Mouse (Mus musculus) C2C12 (cell line): ENCODE measurements around the gene Psmf1. TPM values are rescaled to one million over a fixed set of nuclear protein-coding genes. Genes with fewer than 3 reads are reported as not detected.

Experiments used
- H3K27me3 ChIP-seq: one replicate; pipeline ENCODE4 v1.6.1; 2011; ENCODE audit not compliant: control insufficient read depth, insufficient read depth, insufficient read length
- H3K36me3 ChIP-seq: one replicate; pipeline ENCODE4 v1.6.1; 2011; ENCODE audit not compliant: control insufficient read depth, insufficient read depth
- H3K4me3 ChIP-seq: one replicate; pipeline ENCODE4 v1.5.1; 2011; ENCODE audit warnings: mild to moderate bottlenecking, control low read depth; ENCODE audit not compliant: poor library complexity, insufficient read depth, severe bottlenecking
- H3K79me2 ChIP-seq: one replicate; pipeline ENCODE4 v1.6.1; 2011; ENCODE audit not compliant: control insufficient read depth, insufficient read depth
- H3K79me3 ChIP-seq: one replicate; pipeline ENCODE4 v1.6.1; 2011; ENCODE audit warnings: low read depth, control low read depth
- H3ac ChIP-seq: one replicate; pipeline ENCODE3; 2011; ENCODE audit warnings: low read depth; ENCODE audit not compliant: control insufficient read depth, insufficient read length
- CEBPB ChIP-seq: IDR thresholded peaks from one replicate; pipeline ENCODE4 v1.6.1; 2011; ENCODE audit warnings: low read depth, mild to moderate bottlenecking, control low read depth, moderate library complexity
- CTCF ChIP-seq: IDR thresholded peaks from one replicate; pipeline ENCODE4 v1.5.1; 2011; ENCODE audit not compliant: control insufficient read depth, insufficient read depth, insufficient read length
- FOSL1 ChIP-seq: IDR thresholded peaks from one replicate; pipeline ENCODE4 v1.8.0; 2011; ENCODE audit warnings: mild to moderate bottlenecking, low read length; ENCODE audit not compliant: poor library complexity, insufficient read depth, severe bottlenecking
- MAX ChIP-seq: IDR thresholded peaks from one replicate; pipeline ENCODE4 v1.6.1; 2011; ENCODE audit warnings: mild to moderate bottlenecking, control low read depth
- MYOD1 ChIP-seq: IDR thresholded peaks from one replicate; pipeline ENCODE4 v1.6.1; 2011; ENCODE audit warnings: low read depth; ENCODE audit not compliant: control insufficient read depth, insufficient read length
- MYOG ChIP-seq: IDR thresholded peaks from one replicate; pipeline ENCODE4 v1.6.1; 2011; ENCODE audit not compliant: control insufficient read depth, insufficient read length; ENCODE audit errors: extremely low read depth
- USF1 ChIP-seq: IDR thresholded peaks from one replicate; pipeline ENCODE4 v1.6.1; 2011; ENCODE audit warnings: low read depth, mild to moderate bottlenecking, control low read depth, moderate library complexity
- polyA plus RNA-seq: library from polyadenylated mRNA; unstranded; fragments of >200 nt; fragmentation: generic; extraction: Trizol; gene quantifications from one replicate; pipeline ENCODE4 v1.2.1, GENCODE M21; 2012; ENCODE audit warnings: missing spikeins

Psmf1 gene
- polyA plus RNA-seq, 1 experiment: 27.9 TPM

- Histone ChIP-seq H3K4me3 (no peak overlapping the region), H3K36me3 (no peaks in the 10 kb centered on the region), H3K27me3 (peaks cover 23% of the 10 kb centered on the region), H3K79me2 (no peaks in the 10 kb centered on the region), H3ac (no peak overlapping the region), H3K79me3 (no peaks in the 10 kb centered on the region)
- TF ChIP-seq CTCF: peak; percentile 17
- no peak for TF ChIP-seq MAX
These were observed 61.6 kb downstream of the Psmf1 start for GRCm38 (mm10) chr2:151682357-151682756.

GRCm38 (mm10) chr2:151676234-151676633, 67.8 kb downstream of the Psmf1 start:
- Histone ChIP-seq H3K4me3 (no peak overlapping the region), H3K79me3 (no peaks in the 10 kb centered on the region), H3ac (no peak overlapping the region), H3K79me2 (no peaks in the 10 kb centered on the region), H3K27me3 (peaks cover 10% of the 10 kb centered on the region), H3K36me3 (no peaks in the 10 kb centered on the region)
- TF ChIP-seq CTCF (no peak), MYOD1 (no peak), MAX (no peak), CEBPB (no peak), FOSL1 (no peak)

- no peak for TF ChIP-seq MAX
- Histone ChIP-seq H3K4me3 (no peak overlapping the region), H3K79me3 (no peaks in the 10 kb centered on the region), H3ac (no peak overlapping the region), H3K79me2 (no peaks in the 10 kb centered on the region), H3K27me3 (peaks cover 3% of the 10 kb centered on the region), H3K36me3 (no peaks in the 10 kb centered on the region)
These were observed 73.0 kb downstream of the Psmf1 start for GRCm38 (mm10) chr2:151670968-151671329.

- Histone ChIP-seq H3K79me2 (no peaks in the 10 kb centered on the region), H3K36me3 (no peaks in the 10 kb centered on the region), H3ac (no peak overlapping the region), H3K79me3 (no peaks in the 10 kb centered on the region), H3K27me3 (peaks cover 3% of the 10 kb centered on the region), H3K4me3 (no peak overlapping the region)
- TF ChIP-seq CEBPB: no peak
- TF ChIP-seq USF1: no peak
- no peak for TF ChIP-seq MAX
- TF ChIP-seq MYOG: no peak
- no peak for TF ChIP-seq FOSL1
- TF ChIP-seq MYOD1: no peak
- no peak for TF ChIP-seq CTCF
These were observed 73.7 kb downstream of the Psmf1 start for GRCm38 (mm10) chr2:151670026-151670967.

GRCm38 (mm10) chr2:151668433-151668832, 75.6 kb downstream of the Psmf1 start, which contains the start of gene Rad21l:
TSS of gene Rad21l (minus strand) at chr2:151668533.
- no peaks in the 10 kb centered on the region for H3K36me3 ChIP-seq
- no peaks in the 10 kb centered on the region for H3K79me3 ChIP-seq
- TF ChIP-seq MYOD1 (no peak), USF1 (no peak), FOSL1 (no peak), MAX (no peak), CTCF (no peak), MYOG (no peak), CEBPB (no peak)
- no peaks in the 10 kb centered on the region for H3K27me3 ChIP-seq
- H3K79me2 ChIP-seq: no peaks in the 10 kb centered on the region
- no peak within 1 kb of the TSS for H3K4me3 ChIP-seq
- H3ac ChIP-seq: no peak within 1 kb of the TSS

Other genes with a start within 250 kb of the Psmf1 start
- gene Fkbp1a, start 201.7 kb downstream of the Psmf1 start, polyA plus RNA-seq: 595 TPM
- gene Sdcbp2, start 171.6 kb downstream of the Psmf1 start, polyA plus RNA-seq: 0.30 TPM
- not detected for gene Snph, start 111.6 kb downstream of the Psmf1 start, polyA plus RNA-seq
- not detected for gene Rad21l, start 75.7 kb downstream of the Psmf1 start, polyA plus RNA-seq
- gene Tmem74b, start 42.2 kb downstream of the Psmf1 start, polyA plus RNA-seq: 0.02 TPM
- gene Rspo4, start 98.7 kb upstream of the Psmf1 start, polyA plus RNA-seq: not detected
- 0.06 TPM for gene Angpt4, start 167.0 kb upstream of the Psmf1 start, polyA plus RNA-seq
- 24.3 TPM for gene Fam110a, start 236.0 kb upstream of the Psmf1 start, polyA plus RNA-seq